19 mouse cellular contexts compared by ENCODE assay signal in the genomic region with DNA sequence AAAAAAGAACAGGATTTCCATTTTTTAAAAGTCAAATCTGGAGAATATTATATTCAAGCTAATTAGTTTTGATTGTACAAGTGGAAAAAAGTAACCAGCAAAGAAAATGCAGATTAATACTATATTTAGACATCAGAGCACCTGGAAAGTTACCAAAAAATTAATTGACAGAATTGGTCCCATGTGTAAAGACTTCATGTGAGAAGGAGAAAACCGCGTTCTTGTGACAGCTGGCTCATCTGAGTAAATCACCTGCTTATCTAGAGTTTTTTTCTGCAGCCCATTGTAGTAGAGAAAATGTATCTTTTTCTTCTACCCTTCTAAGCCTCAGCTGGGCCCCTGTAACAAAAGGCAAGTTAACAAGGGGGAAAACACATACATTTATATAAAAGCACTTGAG.
DNase-seq lines count a peak whose midpoint lies in the region; ATAC-seq and TF ChIP-seq lines count a peak whose summit lies in the region.
"Had no signal": no experiment of that assay in that cellular context is flagged by ENCODE, and none has a peak within 500 bp of the region (broad histone marks: within the 10 kb centered on the region; RNA-seq: fewer than 3 reads in every experiment).

No protein-coding gene starts in this region.

- no peaks in the 10 kb centered on the region for H3K9me3 ChIP-seq in hindbrain, postnatal 0 days (ENCODE audit: low read length)
- no peaks in the 10 kb centered on the region for H3K9me3 ChIP-seq in hindbrain, embryonic 13.5 days
- H3K9me3 ChIP-seq in midbrain, embryonic 14.5 days (ENCODE audit: control insufficient read depth, low read length), result no peaks in the 10 kb centered on the region
- H3K9me3 ChIP-seq in midbrain, embryonic 16.5 days (replicated peaks; ENCODE audit: control insufficient read depth, low read length, poor library complexity, severe bottlenecking), result no peaks in the 10 kb centered on the region
- H3K9me3 ChIP-seq: embryonic facial prominence, embryonic 10.5 days; embryonic facial prominence, embryonic 12.5 days; forebrain, embryonic 15.5 days had no signal

- no peak overlapping the region for H3K27ac ChIP-seq in hindbrain, postnatal 0 days
- no peak overlapping the region for H3K27ac ChIP-seq in hindbrain, embryonic 13.5 days
- H3K27ac ChIP-seq in midbrain, embryonic 14.5 days (replicated peaks; ENCODE audit: low read depth, low read length), result no peak overlapping the region
- H3K27ac ChIP-seq in midbrain, embryonic 16.5 days (ENCODE audit: low read length), result no peak overlapping the region
- H3K27ac ChIP-seq in left cerebral cortex, adult 2 months, result no peak overlapping the region
- H3K27ac ChIP-seq: embryonic facial prominence, embryonic 10.5 days; embryonic facial prominence, embryonic 12.5 days; forebrain, embryonic 12.5 days; forebrain, embryonic 15.5 days had no signal

- WGBS in hindbrain, postnatal 0 days, result 20% methylated on average over 2 of the region's 2 CpGs
- 35% methylated on average over 2 of the region's 2 CpGs for WGBS in hindbrain, embryonic 13.5 days
- 16% methylated on average over 2 of the region's 2 CpGs for WGBS in midbrain, embryonic 14.5 days
- 12% methylated on average over 2 of the region's 2 CpGs for WGBS in midbrain, embryonic 16.5 days

- no peak overlapping the region for H3K4me2 ChIP-seq in hindbrain, postnatal 0 days (ENCODE audit: low read depth, low read length)
- H3K4me2 ChIP-seq in hindbrain, embryonic 13.5 days, result no peak overlapping the region
- no peak overlapping the region for H3K4me2 ChIP-seq in midbrain, embryonic 14.5 days (ENCODE audit: low read length)
- H3K4me2 ChIP-seq in midbrain, embryonic 16.5 days (ENCODE audit: low read length), result no peak overlapping the region
- H3K4me2 ChIP-seq: embryonic facial prominence, embryonic 12.5 days; forebrain, embryonic 12.5 days; forebrain, embryonic 15.5 days had no signal

- intact Hi-C loops in left cerebral cortex, adult 2 months (cut with DNase I), result no loop called here

- H3K36me3 ChIP-seq in hindbrain, postnatal 0 days (ENCODE audit: insufficient read depth, low read length), result no peaks in the 10 kb centered on the region
- H3K36me3 ChIP-seq in hindbrain, embryonic 13.5 days, result no peaks in the 10 kb centered on the region
- no peaks in the 10 kb centered on the region for H3K36me3 ChIP-seq in midbrain, embryonic 14.5 days (ENCODE audit: control insufficient read depth, insufficient read depth, low read length)
- H3K36me3 ChIP-seq in midbrain, embryonic 16.5 days (ENCODE audit: control insufficient read depth, insufficient read depth, low read length), result no peaks in the 10 kb centered on the region
- H3K36me3 ChIP-seq: embryonic facial prominence, embryonic 10.5 days; embryonic facial prominence, embryonic 12.5 days; forebrain, embryonic 12.5 days; forebrain, embryonic 15.5 days had no signal

- H3K27me3 ChIP-seq in hindbrain, postnatal 0 days (ENCODE audit: insufficient read depth, low read length), result no peaks in the 10 kb centered on the region
- H3K27me3 ChIP-seq in hindbrain, embryonic 13.5 days, result no peaks in the 10 kb centered on the region
- H3K27me3 ChIP-seq in midbrain, embryonic 14.5 days (ENCODE audit: control insufficient read depth, insufficient read depth, low read length), result no peaks in the 10 kb centered on the region
- no peaks in the 10 kb centered on the region for H3K27me3 ChIP-seq in midbrain, embryonic 16.5 days (ENCODE audit: control insufficient read depth, insufficient read depth, low read depth, low read length)
- H3K27me3 ChIP-seq: embryonic facial prominence, embryonic 12.5 days; forebrain, embryonic 12.5 days; forebrain, embryonic 15.5 days had no signal

- TF ChIP-seq CTCF in hindbrain, postnatal 0 days (IDR thresholded peaks at IDR 0.05; ENCODE audit: low read depth), result no peak
- TF ChIP-seq CTCF in brain, embryonic 14.5 days (IDR thresholded peaks at IDR 0.05; ENCODE audit: borderline replicate concordance, extremely low read depth, insufficient read depth, insufficient read length), result no peak
- TF ChIP-seq CTCF in left cerebral cortex, adult 2 months (IDR thresholded peaks at IDR 0.05), result no peak

- no peak overlapping the region for H3K9ac ChIP-seq in hindbrain, postnatal 0 days (replicated peaks; ENCODE audit: low read length)
- H3K9ac ChIP-seq in hindbrain, embryonic 13.5 days, result no peak overlapping the region
- no peak overlapping the region for H3K9ac ChIP-seq in midbrain, embryonic 14.5 days (replicated peaks; ENCODE audit: low read length)
- no peak overlapping the region for H3K9ac ChIP-seq in midbrain, embryonic 16.5 days (ENCODE audit: low read depth, low read length)
- H3K9ac ChIP-seq: embryonic facial prominence, embryonic 12.5 days; forebrain, embryonic 12.5 days; forebrain, embryonic 15.5 days; forebrain, postnatal 0 days had no signal

- H3K4me3 ChIP-seq in hindbrain, postnatal 0 days (ENCODE audit: low read length), result no peak overlapping the region
- no peak overlapping the region for H3K4me3 ChIP-seq in hindbrain, embryonic 13.5 days
- H3K4me3 ChIP-seq in midbrain, embryonic 14.5 days (replicated peaks; ENCODE audit: low read depth, low read length), result no peak overlapping the region
- no peak overlapping the region for H3K4me3 ChIP-seq in midbrain, embryonic 16.5 days (ENCODE audit: low read depth, low read length)
- no peak overlapping the region for H3K4me3 ChIP-seq in left cerebral cortex, adult 2 months
- H3K4me3 ChIP-seq: embryonic facial prominence, embryonic 10.5 days; embryonic facial prominence, embryonic 12.5 days; forebrain, embryonic 12.5 days; forebrain, embryonic 15.5 days had no signal

- no peak for TF ChIP-seq POLR2A in brain, embryonic 14.5 days (IDR thresholded peaks at IDR 0.05; ENCODE audit: borderline replicate concordance, extremely low read depth, insufficient read depth, insufficient read length, poor library complexity, severe bottlenecking)

- DNase-seq in hindbrain, postnatal 0 days (ENCODE audit: low spot score), result peak; percentile 48
- DNase-seq in midbrain, embryonic 14.5 days, result peak; percentile 31
- peak; percentile 58 for DNase-seq in brain, embryonic 14.5 days (ENCODE audit: low read depth)
- no peak for DNase-seq in left cerebral cortex, adult 2 months (ENCODE audit: extremely low spot score in 1 of 2, low spot score in 2 of 2)
- DNase-seq: adrenal gland, adult 2 months; adrenal gland, postnatal 10 days; adrenal gland, postnatal 25 days; cerebellum, adult 11-12 months; cerebellum, adult 2 months; cerebellum, adult 9-10 months; cerebellum, postnatal 10 days; cerebellum, postnatal 25 days; forebrain, postnatal 0 days had no signal

- ATAC-seq in hindbrain, postnatal 0 days, result no peak
- ATAC-seq in hindbrain, embryonic 13.5 days (ENCODE audit: low FRiP score), result no peak
- ATAC-seq in midbrain, embryonic 14.5 days (ENCODE audit: low FRiP score, low TSS enrichment), result no peak
- ATAC-seq in midbrain, embryonic 16.5 days, result no peak
- ATAC-seq: forebrain, embryonic 15.5 days; forebrain, postnatal 0 days had no signal

- H3K4me1 ChIP-seq in hindbrain, postnatal 0 days (ENCODE audit: insufficient read depth, low read length), result no peaks in the 10 kb centered on the region
- no peaks in the 10 kb centered on the region for H3K4me1 ChIP-seq in hindbrain, embryonic 13.5 days (replicated peaks)
- H3K4me1 ChIP-seq in midbrain, embryonic 14.5 days (ENCODE audit: control insufficient read depth, insufficient read depth, low read length), result no peaks in the 10 kb centered on the region
- H3K4me1 ChIP-seq in midbrain, embryonic 16.5 days (ENCODE audit: control insufficient read depth, insufficient read depth, low read length), result 0 out of 2 replicates have a peak, but pooled peaks cover 2% of the 10 kb centered on the region
- H3K4me1 ChIP-seq: forebrain, embryonic 15.5 days had no signal

Comparison
In these comparisons a context has a peak if more than half of its experiments do, and no peak if none do; other contexts are left out.
1. DNase-seq: peak in hindbrain, postnatal 0 days (single experiment), midbrain, embryonic 14.5 days (single experiment) and brain, embryonic 14.5 days (single experiment); none in left cerebral cortex, adult 2 months (0 of 2).